Mouse (Mus musculus): ENCODE results near the gene Pnkd.

GRCm38 (mm10) chr1:74318711-74319110, 34.0 kb downstream of the Pnkd start:
- no peak for TF ChIP-seq POLR2A (IDR thresholded peaks at IDR 0.05; ENCODE audit: borderline replicate concordance, extremely low read depth, low read depth, low read length)
- no peak for TF ChIP-seq CTCF (IDR thresholded peaks at IDR 0.05; ENCODE audit: insufficient read depth, low read length)
